Mouse (Mus musculus): Measurements from ENCODE around the gene Fam216b. TPM values are rescaled to one million over a fixed set of nuclear protein-coding genes. Genes with fewer than 3 reads are reported as not detected.

Gene Fam216b
- polyA plus RNA-seq, 1 experiment from 2014 or later: not detected

Other genes starting within 250 kb of the Fam216b start
- gene Dnajc15, start 213.9 kb downstream of the Fam216b start, polyA plus RNA-seq (2014; fragmentation: Nextera tagmentation; extraction: Ambion mirVana): 130 and 169 TPM in 2 replicates
- gene Epsti1, start 184.8 kb downstream of the Fam216b start, polyA plus RNA-seq (2014; fragmentation: Nextera tagmentation; extraction: Ambion mirVana): 0.53 and 0.73 TPM in 2 replicates
- gene Tnfsf11, start 219.0 kb upstream of the Fam216b start, polyA plus RNA-seq (2014; fragmentation: Nextera tagmentation; extraction: Ambion mirVana): 0.24 and 0.43 TPM in 2 replicates

Data from kidney, embryonic 14.5 days (tissue).